Mouse (Mus musculus) MEL (cell line): ENCODE data around the gene Rorb.

ENCODE experiments used
- CTCF ChIP-seq, 3 experiments: IDR thresholded peaks in 2 of 3; conservative IDR thresholded peaks in 1 of 3; 2 replicates each; pipeline ENCODE4 v1.5.1; 2011 to 2012; ENCODE audit warnings: low read length in 3 of 3, low read depth in 2 of 3, mild to moderate bottlenecking in 2 of 3, improper control_type of control experiment in 1 of 3, inconsistent platforms in 1 of 3, mixed read lengths in 1 of 3, moderate library complexity in 1 of 3; ENCODE audit not compliant: control insufficient read depth in 1 of 3, insufficient read depth in 1 of 3, poor library complexity in 1 of 3, severe bottlenecking in 1 of 3
- MAX ChIP-seq: IDR thresholded peaks from 2 replicates; pipeline ENCODE4 v1.6.1; 2011; ENCODE audit warnings: low read length, improper control_type of control experiment
- MEF2A ChIP-seq: IDR thresholded peaks from 2 replicates; pipeline ENCODE4 v1.6.1; 2014; ENCODE audit warnings: low read depth, mild to moderate bottlenecking, inconsistent platforms, low read length, improper control_type of control experiment; ENCODE audit not compliant: poor library complexity, insufficient replicate concordance, severe bottlenecking; ENCODE audit errors: extremely low read depth
- UBTF ChIP-seq: IDR thresholded peaks from 2 replicates; pipeline ENCODE4 v1.6.1; 2012; ENCODE audit warnings: low read depth, mild to moderate bottlenecking, inconsistent platforms, low read length, improper control_type of control experiment, moderate library complexity, borderline replicate concordance; ENCODE audit not compliant: insufficient read depth
- ZC3H11A ChIP-seq: IDR thresholded peaks from 2 replicates; pipeline ENCODE4 v1.6.1; 2012; ENCODE audit warnings: low read depth, mild to moderate bottlenecking, inconsistent platforms, low read length, improper control_type of control experiment

GRCm38 (mm10) chr19:19136856-19137255 lies 25.9 kb upstream of the Rorb start:
- TF ChIP-seq ZC3H11A, result no peak
- no peak for TF ChIP-seq MEF2A
- TF ChIP-seq CTCF (IDR thresholded peaks at IDR 0.05 in 2 of 3, conservative IDR thresholded peaks at IDR 0.05 in 1 of 3; ENCODE audit: control insufficient read depth in 1 of 3, insufficient read depth in 1 of 3, low read depth in 2 of 3, low read length in 3 of 3, poor library complexity in 1 of 3, severe bottlenecking in 1 of 3), result no peak
- no peak for TF ChIP-seq MAX
- no peak for TF ChIP-seq UBTF
